Mouse (Mus musculus) thymus, postnatal 4 days (tissue): ENCODE measurements around the gene Irgm1.
"Not testable (repeated sequence)": the region's sequence is repeated elsewhere in the genome, so short reads cannot be mapped to it uniquely, and the experiment has no call there.

ENCODE experiments used
- DNase-seq: peaks from one replicate; pipeline ENCODE4 v3.0.0; 2021

The Irgm1 gene

DNA sequence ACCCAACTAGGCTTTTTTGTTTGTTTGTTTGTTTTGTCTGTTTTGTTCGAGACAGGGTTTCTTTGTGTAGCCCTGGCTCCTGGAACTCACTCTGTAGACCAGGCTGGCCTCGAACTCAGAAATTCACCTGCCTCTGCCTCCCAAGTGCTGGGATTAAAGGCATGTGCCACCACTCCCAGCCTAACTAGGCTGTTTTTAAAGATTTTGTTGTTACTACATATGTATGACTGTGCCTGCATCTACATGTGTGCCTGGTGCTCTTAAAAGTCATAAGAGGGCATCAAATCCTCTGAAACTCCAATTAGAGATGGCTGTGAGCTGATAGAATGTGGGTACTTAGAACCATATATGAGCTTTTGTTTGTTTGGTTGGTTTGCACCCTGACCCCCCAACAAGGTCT is 40.2 kb downstream of the Irgm1 start:
- DNase-seq: no peak

GRCm38 (mm10) chr11:48830279-48830678 is 41.2 kb downstream of the Irgm1 start:
- DNase-seq: no peak

DNA sequence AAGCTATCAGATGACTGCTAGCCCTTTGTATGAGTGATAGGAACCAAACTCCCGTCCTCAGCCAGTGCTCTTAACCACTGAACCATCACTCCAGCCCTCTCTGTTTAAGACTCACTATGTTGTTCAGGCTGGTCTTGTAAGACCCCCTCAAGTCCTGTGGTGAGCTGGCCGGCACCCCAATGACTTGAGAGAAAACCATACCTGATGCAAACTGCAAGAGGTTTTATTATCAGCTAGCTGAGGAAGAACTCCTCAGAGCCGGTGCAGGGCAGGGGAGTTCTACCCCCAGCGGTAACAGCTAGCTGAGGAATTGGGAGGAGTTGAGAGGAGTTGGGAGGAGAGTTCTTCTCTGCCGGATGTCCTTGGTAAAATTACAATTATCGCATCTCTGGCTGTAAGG is 43.6 kb downstream of the Irgm1 start:
- no peak for DNase-seq

GRCm38 (mm10) chr11:48826752-48827096 is 44.8 kb downstream of the Irgm1 start:
- DNase-seq: no peak

DNA sequence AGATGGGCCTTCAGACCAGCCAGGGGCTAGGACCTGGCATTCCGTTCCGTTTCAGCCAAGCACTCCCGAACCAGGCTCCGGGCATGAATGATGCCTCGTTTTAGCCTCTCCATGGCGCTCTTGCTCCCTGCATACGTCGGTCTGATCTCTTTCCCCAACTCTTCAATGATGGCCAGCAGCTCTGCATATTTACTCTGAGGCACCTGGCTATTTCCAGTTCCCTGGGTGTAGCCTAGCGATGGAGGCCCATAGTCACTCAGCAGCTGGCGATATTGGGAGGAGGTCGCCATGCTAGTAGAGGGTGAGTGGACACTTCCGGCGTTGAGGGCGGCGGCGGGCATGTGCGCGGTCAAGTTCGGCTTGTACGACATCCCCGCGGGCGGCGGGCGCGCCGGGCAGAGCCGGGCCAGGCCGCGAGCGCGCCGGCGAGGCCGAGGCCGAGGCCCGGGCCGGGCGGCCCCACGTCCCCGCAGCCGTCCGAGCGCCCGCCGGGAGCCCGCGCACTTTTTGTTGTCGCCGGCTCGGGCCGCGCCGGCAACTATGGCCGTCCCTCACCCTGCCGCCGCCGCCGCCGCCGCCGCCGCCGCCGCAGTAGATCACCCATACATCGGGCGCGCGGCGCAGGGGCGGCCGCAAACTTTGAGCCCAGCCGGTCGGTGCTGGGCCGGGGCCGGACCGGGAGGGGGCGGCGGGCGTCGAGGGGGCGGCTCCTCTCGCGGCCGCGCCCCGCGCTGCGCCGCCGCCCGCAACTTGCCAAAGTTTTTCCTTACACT is 45.3 kb downstream of the Irgm1 start, which contains the start of the genes Trim7 and Gm12184:
Trim7 (plus strand) TSS at position 162 of the 773 bp plus-strand sequence.
Gm12184 (minus strand) TSS at position 677 of the 773 bp plus-strand sequence.
- DNase-seq: not testable (repeated sequence)

DNA sequence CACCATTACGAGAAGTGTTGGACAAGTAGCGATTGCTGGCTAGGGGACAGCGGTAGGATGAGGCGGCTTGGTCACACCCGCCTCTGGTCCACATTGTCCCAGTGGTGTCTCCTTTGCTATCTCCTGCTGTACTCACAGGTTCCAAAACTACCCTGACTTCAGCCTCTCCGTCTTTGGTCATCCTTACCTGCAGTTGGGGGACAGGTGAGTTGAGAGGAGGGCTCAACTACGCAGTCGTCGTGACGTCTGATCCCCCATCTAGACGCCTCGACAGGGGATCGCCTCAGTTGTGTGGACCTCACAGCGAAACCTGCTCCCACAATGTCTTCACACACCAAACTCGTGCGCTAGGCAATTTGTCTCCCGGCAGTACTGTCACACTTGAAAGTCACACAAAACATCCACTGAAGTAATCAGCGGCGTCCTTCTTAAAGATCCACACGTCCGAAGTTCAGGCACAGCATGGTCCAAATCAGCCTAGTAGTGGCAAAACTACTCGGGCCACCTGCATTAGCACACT is 47.1 kb downstream of the Irgm1 start:
- DNase-seq: peak; percentile 44

- DNase-seq: peak; percentile 83
These were observed 47.9 kb downstream of the Irgm1 start for GRCm38 (mm10) chr11:48823536-48823972.

- no peak for DNase-seq
These were observed 48.5 kb downstream of the Irgm1 start for GRCm38 (mm10) chr11:48822768-48823512.

GRCm38 (mm10) chr11:48821299-48821698 is 50.2 kb downstream of the Irgm1 start:
- not testable (repeated sequence) for DNase-seq

GRCm38 (mm10) chr11:48820308-48820674 is 51.2 kb downstream of the Irgm1 start:
- no peak for DNase-seq

- no peak for DNase-seq
These were observed 51.7 kb downstream of the Irgm1 start for GRCm38 (mm10) chr11:48819614-48820307.

GRCm38 (mm10) chr11:48818346-48818745 is 53.1 kb downstream of the Irgm1 start:
- DNase-seq: peak; percentile 86

GRCm38 (mm10) chr11:48817794-48818193 is 53.7 kb downstream of the Irgm1 start:
- DNase-seq: no peak

DNA sequence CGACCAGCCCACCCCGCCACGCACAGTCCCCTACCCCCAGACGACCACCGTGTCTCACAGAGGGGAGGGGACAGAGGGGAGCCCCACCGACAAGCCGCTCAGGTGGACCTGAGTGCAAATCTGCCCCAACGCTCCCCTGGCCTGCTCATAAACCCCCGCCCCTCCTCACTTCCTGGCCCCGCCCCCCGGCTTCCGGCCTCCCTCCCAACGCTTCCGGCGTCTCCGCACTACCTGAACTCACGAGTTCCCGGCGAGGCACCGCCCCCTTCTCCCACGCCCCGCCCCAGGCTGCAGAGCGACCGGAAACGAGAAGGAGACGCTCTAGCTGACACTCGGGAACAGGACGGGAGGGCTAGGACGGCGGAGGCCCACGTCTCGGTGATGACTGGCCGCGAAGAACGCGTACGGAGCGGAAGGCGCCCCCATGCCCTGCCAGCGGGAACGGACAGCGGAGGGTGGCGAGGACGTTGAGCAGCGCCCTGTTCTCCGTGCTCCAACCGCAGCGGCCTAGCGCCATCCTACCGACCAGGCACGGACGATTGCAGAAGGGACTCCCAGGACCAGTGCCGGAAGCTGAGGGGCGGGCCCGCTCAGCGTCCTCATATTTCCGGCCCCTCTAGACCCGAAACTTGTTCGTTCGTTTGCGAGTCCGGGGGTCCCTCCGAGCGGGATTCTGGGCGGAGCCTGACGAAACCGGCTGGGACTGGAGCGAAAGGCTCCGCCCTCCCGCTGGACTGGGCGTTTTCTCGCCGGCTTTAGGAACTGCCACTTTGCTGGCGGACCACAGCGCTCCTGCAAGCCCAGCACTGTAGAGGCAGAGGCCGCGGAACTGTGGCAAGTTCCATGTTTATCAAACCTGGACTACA is 54.5 kb downstream of the Irgm1 start, which contains the start of gene Trim41:
Trim41 (minus strand) TSS at position 554 of the 866 bp plus-strand sequence.
- DNase-seq: peak; percentile 100

- no peak for DNase-seq
These were observed 55.2 kb downstream of the Irgm1 start for GRCm38 (mm10) chr11:48816281-48816781.

DNA sequence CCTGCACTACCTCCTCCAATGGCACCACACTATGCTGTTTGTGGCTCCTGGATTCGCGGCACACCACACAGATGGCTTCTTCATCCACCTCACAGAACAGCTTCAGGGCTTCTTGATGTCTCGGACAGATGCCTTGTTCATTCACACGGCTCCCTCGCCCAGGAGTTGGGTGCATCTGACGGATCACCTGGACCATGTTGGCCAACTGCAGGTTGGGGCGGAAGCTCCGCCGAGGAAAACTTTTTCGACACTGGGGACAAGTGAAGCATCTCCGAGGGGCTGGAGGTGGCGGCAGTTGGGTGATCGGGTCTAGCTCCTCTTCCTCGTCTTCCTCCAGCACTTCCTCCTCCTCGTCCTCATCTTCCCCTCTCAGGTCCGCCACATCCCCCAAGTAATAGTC is 55.6 kb downstream of the Irgm1 start:
- DNase-seq: peak; percentile 31

DNA sequence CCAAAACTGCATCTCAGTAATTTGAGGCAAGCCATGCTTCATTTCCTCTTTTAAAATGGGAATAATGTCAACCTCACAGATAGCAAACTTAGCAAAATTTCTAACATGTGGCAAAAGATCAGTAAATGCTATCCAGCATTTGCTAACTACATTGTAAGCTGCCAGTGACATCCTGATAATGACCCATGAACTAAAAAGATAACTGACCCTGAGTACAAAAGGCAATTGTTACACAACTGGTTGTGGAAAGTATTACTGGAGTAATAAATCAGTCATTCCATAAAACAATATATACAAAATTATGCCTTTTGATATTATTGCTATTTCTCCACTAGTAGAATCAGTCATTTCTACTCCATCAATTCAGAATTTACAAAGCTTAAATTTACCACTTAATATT is 57.7 kb downstream of the Irgm1 start:
- no peak for DNase-seq
